Mouse (Mus musculus) cerebellum, adult 18-20 months (tissue): ENCODE measurements around the gene Plin3.

Experiments used
- DNase-seq, 2 experiments: peaks; one replicate each; pipeline ENCODE4 v3.0.0; 2021

The Plin3 gene

DNA sequence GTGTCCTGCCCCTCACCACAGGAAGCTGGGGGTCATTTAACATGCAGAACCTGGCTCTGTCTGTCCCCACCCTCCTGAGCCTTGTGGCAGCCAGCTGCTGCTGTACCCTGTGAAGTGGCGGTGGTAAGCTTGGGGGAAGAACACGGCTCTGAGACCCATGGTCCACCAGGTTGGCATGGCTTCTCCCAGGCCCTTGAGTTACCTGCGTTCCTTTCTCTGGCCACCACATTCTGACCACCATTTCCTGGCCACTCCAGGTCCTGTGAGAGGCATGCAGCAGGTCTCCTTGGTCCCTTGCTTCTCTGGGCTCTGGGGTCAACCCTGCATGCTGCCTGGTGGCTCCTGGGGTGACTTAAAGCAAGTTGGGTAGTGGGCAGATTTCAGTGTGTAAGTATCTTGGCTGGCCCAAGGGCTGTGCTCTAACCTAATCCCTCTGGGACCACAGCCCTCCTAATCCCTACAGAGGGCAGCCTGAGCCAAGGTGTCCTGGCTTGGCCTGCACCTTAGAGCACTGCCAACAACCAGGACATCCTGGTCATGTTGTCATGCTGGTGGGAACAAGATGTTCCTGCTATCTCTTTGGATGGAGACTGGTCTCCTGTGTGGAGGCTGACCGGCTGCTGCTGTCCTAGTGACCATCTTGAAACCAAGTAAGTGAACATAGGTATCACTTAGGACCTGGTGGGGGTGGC, at the start of gene Plin3:
Gene Plin3, minus strand, starts transcription at position 343 of the 692 bp plus-strand sequence.
- peak in 1 of 2 experiments; percentile 42 for DNase-seq

DNA sequence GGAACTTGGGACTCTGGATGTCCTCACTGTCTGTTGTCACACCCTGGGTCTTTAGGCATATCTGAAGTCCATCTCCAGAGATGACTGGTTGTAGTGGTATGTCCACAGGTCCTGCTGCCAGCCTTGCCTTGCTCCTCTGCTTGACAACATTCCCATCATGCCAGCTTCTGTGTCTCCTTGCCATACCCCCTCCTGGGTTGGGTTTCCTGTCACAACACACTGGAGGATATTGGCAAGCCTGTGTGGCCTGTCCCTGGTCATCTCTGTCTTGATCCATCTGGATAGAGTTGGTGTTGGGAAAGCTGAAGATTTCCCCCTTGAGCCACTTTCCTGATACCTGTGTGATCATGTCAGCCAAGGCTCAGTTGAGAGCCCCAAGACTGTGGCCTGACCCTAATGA, 48.0 kb upstream of the Plin3 start:
- DNase-seq = peak; percentile 72 to 79

DNA sequence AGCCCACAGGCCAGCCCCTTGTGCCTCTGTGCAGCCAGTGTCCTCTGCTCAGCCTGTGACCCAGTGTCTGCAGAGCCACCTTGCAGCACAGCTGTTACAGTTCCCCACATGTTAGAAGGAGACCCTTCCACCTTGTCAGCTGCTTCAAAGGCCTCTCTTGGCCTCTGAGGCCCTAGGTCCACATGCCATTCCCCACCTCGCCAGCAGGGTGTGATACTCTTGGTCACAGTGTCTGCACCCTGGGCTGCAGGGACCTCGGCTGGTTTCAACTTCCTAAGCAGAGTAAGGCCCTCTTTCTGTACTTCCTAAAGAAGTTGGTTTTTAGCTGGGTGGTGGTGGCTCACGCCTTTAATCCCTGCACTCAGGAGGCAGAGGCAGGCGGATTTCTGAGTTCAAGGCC, 46.2 kb upstream of the Plin3 start:
- peak in 1 of 2 experiments; percentile 47 for DNase-seq

DNA sequence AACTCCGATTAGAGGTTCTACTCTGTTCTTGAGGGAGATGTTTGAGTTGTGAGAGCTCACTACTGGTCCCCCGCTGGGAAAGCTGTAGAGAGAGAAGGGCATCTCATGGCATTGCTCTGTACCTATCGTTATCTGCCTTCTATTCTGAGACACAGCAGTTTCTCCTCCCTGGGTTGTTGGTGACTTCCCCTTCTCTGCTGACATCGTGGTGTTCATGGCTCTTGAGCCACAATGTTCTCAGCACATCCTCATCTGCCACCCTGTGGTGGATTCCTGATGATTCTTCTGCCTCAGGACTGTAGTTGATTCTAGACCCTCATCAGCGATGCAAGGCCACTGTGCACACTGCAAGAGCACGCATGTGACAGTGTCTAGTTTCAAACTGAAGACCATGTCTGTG, 45.1 kb upstream of the Plin3 start:
- peak in 1 of 2 experiments; percentile 10 for DNase-seq

DNA sequence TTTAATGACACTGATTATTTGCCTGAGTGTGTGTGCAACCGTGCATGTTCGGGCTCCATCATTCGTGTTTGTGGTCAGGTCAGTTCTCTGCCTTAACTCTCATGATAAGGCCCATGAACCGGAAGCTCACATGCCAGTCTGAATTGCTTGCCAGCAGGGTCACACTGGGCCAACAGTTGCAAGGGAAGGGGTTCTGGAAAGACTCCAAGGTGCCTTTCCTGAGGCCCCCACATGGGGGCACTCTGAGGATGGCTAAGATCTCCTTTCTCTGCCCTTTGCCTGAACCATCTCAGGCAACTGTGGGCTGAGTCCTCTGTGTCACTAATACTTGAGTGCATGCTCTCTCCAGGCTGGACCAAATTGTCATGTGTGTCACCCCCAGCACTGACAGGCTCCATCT, 44.5 kb upstream of the Plin3 start:
- DNase-seq = peak; percentile 67 to 74

DNA sequence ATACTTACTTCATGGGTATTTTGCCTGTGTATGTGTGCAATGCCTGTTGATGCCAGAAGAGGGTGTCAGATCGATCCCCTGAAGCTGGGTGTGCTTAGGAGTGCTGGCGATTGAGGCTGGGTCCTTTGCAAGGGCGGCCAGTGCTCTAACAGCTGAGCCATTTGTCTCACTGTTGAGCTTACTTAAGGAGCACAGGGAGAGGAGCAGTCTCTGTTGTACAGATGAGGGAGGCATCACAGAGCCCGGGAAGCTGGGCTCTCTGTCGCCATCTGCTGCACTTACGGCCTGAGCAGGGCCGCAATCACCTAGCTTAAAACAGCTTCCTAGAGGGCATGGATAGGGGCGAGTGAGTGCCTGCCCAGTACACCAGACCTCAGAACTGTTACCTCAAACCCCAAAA, 40.3 kb upstream of the Plin3 start:
- no peak for DNase-seq

DNA sequence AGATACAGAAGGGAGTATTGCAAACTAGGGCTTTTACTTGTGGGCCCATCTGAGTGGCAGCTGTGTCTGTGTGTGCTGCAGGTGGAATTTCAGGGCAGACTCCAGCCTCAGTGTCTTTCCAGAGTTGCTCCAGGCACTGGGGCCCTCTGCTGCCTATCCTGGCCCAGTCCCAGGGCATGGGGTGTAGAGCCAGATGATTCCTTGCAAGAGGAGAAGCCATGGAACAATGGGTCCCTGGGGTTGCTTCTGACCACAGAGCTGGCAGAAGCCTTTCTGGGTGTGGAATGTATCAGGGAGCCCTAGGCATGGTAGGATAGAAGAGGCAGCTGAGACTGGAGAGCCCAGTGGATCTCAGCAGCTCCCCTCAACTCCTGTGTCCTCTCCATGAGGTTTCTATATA, 38.6 kb upstream of the Plin3 start:
- DNase-seq = no peak

DNA sequence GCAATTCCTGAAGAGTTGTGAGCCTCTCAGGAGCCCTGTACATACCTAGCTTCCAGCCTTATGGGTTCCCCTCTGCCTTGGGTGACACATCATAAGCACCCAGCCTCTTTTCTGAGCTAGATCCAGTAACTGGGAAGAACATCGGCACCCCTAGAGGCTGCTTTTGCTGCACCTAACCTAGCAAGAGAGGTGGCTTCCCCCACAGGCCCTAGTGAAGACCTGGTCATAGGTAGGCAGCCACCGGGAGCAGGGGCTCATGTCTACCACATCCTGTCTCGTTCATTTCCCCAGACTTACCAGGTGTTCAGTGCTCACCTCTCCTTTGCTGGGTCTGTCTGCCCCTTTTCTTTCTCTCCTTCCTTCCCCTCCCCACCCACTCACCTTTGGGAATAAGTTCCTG, 37.7 kb upstream of the Plin3 start:
- no peak for DNase-seq

DNA sequence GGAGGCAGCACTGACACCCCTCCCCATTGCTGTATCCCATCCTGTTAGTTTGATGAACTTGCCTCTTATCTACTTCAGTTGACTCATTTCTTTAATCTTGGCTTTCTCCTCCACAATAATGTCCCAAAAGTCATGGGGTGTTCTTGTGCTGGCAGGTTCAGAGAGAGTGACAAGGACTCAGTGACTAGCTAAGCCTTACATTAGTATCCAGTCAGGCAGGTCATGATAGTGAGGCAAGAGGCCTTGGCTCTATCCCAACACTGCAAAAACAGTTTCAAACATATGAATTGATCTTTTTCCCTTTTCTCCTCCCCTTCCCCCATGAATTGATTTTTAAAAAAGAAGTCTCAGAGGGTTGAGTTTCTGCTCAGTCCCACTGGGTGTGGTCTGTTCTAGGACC, 36.6 kb upstream of the Plin3 start:
- DNase-seq = no peak

DNA sequence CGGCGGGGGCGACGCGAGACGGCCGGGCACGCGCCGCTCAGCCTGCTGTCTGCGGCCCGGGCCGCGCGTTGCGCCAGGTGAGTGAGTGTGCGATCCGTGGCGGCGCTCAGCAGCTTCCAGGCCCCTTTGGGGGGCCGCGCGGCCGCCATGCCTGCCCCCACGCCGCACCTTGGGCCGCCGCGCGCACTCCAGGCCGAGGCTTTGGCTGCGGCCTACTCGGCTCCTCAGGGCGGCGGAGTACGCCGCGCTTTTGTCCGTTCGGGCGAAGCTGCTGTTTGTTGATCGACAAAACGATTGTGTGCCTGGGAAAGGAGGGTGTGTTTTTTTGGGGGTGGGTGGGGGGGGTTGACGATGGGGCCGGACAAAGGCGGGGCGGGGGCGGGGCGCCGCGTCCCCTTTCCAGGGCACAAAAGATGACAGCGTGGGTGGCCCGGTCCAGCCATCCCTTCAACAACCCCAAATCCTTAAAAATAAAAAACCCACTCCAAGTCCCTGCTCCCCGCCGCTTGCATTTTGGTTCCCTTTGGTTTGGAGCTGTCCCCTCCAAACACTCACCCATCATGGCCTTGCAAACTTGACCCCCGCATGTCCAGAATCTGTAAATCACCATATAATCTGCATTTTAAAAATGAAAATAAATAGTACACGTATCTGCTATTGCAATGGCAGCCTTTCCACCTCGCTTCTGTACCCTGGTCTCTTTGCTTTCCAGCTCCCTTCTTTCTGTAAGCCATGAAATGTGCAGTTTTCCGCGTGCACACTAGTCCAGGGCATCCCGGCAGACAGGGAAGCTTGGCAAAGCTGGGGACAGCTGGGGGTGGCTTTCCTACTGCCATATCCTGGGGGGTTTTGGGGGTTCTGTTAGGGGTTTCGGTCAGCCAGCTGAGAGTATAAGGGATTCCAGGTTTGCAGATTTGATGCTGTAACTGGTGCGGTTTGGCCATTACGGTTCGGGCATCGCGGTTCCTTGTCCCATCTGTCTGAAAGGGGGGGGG, 33.8 kb upstream of the Plin3 start:
- DNase-seq = no peak

DNA sequence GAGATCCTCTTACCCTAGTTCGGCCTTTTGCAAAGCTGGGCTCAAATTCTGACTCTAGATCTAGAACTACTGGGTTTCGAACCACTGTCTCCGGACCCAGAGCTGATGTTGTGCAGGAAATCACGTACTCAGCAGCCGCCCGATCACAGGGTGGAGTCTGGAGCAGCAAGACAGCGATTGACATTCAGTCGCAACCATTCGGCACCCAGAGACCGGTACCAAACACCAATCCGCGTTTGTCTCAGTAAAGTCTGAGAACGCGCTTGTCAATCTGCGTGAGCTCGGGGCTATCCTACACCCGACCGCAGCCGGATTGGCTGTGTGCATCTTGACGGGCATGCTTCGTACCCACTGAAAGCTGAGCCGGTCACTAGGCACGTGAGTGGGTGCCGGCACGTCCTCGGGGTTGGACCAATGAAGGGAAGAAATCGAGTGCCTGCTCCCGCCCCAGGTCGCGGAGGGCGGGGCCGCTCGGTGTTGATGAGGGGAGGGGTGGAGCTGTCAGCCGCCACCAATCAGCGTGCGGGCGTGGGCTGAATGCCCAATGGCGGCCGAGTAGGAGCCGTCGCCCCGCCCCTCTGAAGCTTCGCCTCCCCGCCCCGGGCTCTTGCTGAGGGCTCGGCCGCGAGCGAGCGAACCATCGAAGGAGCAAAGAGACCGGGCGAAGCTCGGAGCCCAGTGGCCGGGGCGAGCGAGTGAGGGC, 32.9 kb upstream of the Plin3 start, which contains the start of gene Kdm4b:
Gene Kdm4b, plus strand, starts transcription at position 613 of the 703 bp plus-strand sequence.
- peak; percentile 99 for DNase-seq

DNA sequence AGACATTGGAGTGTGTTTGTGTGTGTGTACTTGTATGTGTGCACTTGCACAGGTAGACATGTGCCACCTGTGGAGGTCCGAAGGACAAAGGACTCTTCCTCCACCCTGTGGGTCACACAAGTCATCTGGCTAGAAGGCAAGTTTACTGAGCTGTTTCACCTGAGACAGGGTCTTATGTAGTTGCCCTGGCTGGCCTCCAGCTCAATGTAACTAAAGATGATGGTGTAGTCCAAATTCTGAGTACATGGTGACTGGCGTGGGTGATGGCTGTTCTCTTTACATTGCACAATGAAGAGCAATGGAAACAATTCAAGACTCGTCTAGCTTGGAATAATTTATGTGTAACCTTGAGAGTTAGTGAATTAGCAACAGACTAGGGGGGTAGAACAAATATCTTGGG, 31.7 kb upstream of the Plin3 start:
- DNase-seq = no peak

DNA sequence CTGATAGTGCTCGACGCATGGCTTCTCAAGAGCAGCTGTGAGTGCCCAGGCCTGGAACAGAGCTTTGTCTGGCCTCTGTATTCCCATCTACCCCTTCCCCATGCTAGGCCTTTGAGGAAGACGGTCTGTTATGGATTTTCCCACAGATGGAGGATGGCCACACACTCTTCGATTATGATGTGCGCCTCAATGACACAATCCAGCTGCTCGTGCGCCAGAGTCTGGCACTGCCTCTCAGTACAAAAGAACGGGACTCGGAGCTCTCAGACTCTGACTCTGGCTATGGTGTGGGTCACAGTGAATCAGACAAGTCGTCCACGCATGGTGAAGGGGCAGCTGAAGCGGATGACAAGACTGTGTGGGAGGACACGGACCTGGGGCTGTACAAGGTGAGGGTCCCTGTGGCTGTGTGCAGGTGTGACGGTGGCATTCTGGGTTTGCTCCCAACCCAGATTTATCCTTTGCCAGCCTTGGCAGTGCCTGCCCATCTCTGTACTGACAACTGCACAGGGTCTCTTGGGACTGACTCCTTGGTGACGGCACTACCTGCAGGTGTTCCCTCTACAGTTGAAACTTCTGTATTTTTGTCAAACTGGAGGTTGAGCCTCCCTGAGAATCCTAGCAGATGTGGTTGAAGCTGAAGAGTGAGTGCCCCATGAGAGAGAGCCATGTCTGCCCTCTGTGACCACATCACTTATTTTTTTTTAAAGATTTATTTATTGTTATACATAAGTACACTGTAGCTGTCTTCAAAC, 16.7 kb upstream of the Plin3 start:
- DNase-seq = no peak

DNA sequence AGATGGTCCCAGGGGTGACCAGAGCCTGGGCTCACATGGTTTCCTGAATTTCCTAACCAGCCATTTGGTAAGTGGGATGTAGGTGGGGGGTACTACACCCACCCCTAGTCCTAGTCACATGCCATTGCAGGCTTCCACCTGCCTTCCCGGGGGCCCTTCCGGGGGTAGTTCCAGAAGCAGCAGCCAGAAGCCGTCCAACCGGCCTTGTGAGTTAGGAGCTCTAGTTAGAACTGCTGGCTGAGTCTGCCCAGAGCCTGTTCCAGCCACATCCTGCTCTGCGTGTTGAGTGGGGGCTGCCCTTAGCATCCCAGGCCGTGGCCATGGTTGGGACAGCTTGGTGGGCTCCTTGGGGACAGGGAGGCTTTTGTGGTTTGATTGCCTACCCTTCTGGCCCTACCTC, 15.4 kb upstream of the Plin3 start:
- DNase-seq = no peak

DNA sequence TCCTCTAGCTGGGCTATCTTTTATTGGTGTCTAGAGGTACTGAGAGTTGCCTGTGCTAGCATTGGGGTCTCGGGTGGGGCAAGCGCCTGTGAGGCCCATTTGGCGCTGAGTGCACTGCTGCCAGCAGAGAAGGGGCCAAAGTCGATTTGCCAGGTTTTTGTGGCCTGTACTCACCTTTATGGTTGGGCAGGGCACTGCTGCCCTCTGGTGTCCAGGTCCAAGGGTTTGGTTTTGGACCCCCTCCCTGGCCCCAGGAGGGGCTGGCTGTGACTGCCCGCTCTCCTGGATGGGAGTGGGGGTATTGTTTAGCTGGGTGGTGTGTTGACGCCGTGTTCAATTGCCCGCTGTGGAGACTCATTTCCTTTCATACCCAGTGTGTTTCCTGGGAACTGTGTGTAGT, 13.2 kb upstream of the Plin3 start:
- DNase-seq = no peak

DNA sequence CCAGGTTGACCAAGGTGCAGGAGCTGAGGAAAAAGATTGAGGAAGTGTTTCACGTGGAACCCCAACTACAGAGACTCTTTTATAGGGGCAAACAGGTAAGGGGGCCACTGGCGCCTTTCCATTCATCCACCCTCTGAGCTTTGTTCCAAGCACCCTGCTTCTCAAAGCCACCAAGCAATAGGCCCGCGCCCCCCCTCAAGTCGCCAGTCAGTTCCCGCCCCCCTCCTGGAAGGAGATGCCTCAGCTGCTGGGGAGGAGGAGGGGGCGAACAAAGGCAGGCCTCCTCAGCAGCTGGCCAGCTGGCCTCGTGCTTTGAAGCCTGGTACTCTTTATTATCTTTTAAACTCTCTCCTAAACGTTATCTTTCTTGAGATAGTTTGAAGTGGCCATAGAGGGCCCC, 12.5 kb upstream of the Plin3 start:
- no peak for DNase-seq

DNA sequence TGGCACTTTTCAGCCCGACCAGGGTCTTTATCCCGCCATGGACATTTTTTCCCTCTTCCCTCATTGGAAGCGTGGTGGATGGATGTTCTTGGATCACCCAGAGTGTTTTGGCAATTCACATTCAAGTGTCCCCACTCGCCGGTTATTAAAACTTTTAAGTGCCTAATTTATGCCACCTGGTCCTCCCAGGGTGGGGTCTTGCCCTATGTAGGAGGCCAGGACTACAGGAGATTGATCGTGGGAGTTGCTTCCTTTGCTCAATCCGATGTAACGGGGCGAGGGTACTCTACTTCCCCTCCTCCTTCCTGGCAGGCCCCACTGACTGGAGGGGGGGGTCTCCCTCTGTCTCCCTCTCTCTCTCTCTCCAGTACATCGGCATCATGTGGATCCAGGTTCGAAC, 12.0 kb upstream of the Plin3 start:
- no peak for DNase-seq

DNA sequence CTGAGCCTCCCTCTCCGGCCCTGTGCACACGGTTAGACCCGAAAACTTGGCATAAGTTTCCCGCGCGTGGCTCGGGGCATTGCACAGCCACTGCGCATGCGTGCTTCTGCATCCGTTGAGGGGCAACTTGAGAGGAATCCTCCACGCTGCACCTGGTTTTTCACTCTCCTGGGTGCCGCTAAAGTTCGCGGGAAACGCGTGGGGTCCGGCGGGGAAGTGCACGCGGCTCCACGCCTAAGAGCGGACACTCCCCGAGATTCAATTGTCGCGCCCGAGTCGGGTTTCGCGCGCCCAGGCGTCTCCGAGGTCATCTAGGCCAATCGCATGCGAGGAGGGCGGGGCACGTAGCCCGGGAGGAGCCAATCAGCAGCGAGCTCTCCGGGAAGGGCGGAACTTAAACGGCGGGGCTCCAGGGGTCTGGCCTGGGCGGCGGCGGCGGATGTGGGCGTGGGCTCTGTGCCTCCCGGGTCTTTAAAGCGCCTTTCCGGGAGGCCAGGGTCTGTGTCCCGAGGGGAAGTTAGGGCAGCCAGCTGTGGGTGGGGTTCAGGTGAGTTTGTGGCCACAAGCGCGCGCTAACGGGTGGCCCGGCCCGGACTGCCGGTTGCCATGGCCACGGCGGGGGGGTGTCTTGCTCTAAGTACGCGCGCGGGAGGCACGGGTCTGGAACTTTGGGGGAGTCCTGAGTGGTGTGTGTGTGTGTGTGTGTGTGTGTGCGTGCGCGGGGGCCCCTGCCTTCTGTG, 11.3 kb upstream of the Plin3 start:
- peak; percentile 93 for DNase-seq

DNA sequence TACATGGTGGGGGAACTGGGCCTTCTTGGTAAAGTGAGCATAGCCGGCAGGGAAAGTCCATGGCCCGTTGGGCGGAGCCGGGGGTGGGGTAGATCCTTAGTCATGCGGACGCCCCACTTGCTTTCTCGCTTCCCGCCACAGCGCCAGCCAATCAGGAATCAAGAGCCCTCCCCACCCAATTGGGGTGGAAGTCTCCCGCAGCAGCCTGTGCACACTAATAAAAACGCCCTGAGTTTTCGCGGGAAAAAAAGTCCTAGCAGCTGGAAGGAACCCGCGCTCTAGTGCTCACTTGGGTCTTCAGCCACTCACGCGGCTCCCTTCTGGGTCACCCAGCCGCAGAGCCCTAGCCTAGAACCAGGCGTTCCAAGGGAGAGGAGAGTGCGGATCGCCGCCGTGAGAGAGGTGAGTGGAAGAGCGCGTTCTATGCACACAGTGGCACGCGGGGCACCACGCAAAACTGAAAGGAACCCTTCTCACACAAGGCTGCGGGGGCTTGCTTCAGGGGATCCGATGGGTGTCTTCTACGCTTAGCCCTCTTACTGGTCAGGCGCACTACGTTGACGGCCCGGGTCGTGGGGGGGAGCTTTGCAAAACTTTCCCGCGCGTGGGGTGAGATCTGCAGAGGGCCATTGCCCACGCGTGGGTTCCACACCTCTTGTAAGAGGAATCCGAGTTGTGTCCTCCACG, 10.6 kb upstream of the Plin3 start, which contains the start of gene Uhrf1:
Gene Uhrf1, plus strand, starts transcription at position 162 of the 687 bp plus-strand sequence.
- DNase-seq = no peak

DNA sequence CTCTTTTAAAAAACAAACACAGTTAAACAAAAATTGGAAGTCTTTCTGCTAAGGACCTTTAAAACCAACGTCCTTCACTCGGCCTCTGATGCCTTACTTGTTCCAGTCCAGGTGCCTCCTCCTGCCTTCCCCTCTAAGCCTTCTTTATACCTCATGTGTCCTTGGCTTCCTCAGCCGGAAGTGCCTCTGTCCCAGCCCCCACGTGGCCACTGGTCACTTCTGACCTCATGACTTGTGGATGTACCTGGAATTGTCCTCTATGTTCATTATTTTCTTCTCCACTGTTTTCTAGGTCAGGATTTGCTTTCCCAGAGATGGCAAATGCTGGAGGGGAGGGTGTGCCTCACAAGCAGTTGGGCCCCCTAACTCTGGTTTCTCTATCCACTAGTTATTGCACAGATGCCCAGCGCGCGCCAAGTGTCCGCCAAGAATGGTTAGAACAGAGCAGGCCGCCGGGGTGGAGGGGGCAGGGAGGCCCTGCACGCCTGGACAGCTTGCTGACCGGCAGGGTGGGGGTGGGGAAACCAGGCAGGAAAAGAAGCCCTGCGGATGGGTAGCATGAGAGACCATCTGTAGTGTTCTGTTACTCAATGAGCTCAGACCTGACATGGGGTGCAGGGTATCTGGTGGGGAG, 9.8 kb upstream of the Plin3 start:
- DNase-seq = no peak

DNA sequence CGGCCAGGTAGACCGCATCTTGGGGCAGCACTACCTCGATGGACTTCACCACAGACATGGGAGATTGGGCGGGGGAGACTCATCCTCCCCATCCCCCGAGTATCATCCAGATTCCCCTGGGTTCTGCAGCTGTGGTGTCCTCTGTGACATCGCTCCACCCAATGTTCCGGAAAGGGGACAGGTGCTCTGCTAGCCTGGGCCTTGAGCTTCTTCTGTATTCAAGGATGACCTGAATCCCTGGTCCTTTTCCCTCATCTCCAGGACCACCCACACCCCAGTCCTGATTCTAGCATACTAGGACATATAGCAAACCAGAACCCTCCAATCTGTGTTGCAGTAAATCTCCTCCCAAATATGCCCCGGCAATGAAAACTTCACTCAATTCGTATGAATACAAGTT, 7.5 kb upstream of the Plin3 start, which contains the start of gene Arrdc5:
Gene Arrdc5, minus strand, starts transcription at position 101 of the 400 bp plus-strand sequence.
- DNase-seq = no peak
